Mouse (Mus musculus): ENCODE data around the gene Pafah1b2.

GRCm38 (mm10) chr9:46032190-46032589 is 19.7 kb upstream of the Pafah1b2 start:
- TF ChIP-seq CTCF (IDR thresholded peaks at IDR 0.05; ENCODE audit: insufficient read depth, low read depth, low read length) = no peak
- no peak for TF ChIP-seq POLR2A (IDR thresholded peaks at IDR 0.05; ENCODE audit: insufficient read depth, low read depth, low read length)

All from olfactory bulb, adult 2 months (tissue).